Mouse (Mus musculus): ENCODE results near the gene 6030468B19Rik.
"Not testable (repeated sequence)": the region's sequence is repeated elsewhere in the genome, so short reads cannot be mapped to it uniquely, and the experiment has no call there.

The 6030468B19Rik gene

DNA sequence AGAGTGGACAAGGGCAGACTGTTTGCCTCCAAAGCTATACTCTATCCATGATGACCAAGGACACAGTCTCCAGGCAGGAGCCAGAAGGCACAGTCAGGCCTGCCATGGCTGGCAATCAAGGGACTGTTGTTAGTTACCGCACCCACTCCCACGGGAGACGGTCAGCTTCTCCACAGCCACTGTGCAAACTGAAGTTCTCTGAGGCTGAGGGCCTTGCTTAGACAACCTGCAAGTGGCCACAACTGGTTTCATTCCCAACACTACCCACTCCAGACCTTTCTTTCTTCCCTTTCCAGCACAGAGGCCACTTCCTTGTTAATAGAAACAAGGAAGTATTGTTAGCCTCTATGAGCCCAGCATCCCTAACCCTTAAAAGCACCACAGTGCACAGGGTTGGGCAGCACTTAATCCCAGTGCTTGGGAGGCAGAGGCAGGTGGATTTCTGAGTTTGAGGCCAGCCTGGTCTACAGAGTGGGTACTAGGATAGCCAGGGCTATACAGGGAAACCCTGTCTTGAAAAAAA is 5.8 kb downstream of the 6030468B19Rik start:
- DNase-seq (ENCODE audit: low read depth, low spot score): no peak

DNA sequence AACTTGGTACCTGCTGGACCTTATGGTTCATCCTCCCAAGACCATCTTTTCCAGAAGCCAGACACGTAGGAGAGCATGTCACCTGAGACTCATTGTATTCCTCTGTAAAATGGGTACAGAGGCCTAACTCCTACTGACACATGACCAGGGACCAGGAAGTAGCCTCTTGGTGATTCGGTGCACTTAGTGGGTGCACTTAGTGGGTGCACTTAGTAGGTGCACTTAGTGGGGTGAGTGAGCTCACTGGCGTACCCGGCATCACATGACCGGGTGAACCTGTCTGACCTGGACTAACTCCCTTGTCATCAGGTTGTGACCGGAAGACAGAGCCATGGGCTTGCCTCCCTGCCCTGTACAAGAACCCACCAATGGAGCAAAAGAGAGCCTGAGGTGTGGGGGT is 9.3 kb downstream of the 6030468B19Rik start:
- DNase-seq (ENCODE audit: low read depth, low spot score): no peak

DNA sequence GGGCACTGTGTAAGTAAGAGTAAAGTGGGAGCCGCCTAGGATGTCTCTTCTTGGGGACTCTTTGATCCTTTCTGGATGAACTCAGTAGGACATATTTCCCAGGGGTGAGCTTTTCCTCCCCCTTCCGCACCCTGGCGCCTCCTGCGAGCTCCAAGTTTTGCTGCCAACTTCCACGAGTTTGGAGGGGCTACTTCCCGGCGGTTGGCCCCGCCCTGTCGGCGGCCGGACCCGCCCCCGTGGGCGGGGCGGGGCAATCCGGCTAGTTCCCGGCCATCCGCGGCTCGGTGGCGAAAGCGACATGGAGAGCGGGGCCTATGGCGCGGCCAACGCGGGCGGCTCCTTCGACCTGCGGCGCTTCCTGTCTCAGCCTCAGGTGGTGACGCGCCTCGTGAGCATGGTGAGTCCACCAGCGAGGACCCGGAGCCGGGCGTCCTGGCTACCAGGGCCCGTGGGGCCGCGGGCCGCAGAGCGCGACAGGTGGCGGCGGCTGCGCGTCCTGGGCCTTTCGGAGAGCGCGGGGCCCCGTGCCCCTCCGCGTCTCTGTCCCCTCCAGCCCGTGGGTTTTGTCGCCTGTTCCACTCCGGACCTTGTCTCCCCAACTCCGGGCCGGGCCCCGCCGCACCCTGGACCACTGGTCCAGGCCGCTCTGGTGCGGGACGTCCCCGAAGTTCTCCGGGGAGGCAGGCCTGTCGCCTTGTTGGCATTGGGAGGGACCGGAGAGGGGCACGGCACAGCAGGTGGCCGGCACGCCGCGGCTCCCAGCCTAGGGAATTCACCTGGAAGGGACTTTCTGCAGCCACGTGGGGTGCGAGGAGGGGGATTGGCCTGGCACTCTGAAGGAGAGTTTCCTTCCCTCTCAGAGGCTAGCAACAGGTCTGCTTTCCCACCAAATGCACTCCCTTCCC is 12.2 kb downstream of the 6030468B19Rik start, which contains the start of the genes Gm20708 and Syngr2:
TSS of gene Gm20708 (plus strand) at position 262 of the 905 bp plus-strand sequence.
TSS of gene Syngr2 (plus strand) at position 262 of the 905 bp plus-strand sequence.
- no peak for DNase-seq (ENCODE audit: low read depth, low spot score)

DNA sequence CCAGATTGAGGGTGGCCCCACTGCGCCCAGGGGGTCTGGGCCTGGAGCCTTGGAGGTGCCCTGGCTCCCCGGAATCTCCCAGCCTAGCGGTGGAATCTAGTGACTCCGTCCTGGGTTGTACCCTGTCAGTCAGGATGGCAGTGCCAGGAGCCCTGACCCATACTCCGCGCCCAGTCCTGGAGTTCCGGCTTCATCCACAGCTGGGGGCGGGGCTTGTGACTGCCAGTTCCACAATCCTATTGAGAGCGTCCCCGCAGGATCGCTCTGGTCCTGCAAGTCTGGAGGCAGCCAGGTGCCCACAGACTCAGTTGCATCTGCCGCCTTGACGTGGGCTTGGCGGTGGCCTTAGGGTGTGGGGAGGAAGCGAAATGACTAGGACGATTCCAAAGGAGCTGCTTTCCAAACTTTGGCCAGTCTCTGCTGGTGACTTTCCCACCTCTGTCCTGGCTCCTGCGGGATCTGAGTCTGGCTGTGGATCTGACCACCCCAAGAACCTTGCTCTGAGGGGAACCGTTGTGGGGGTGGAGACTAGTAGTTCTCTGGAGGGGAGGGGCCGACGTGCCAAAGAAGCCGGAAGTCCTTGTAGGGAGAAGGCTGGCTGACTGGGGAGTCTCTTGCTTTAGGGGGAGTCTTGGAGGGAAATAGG is 13.1 kb downstream of the 6030468B19Rik start:
- no peak for DNase-seq (ENCODE audit: low read depth, low spot score)

DNA sequence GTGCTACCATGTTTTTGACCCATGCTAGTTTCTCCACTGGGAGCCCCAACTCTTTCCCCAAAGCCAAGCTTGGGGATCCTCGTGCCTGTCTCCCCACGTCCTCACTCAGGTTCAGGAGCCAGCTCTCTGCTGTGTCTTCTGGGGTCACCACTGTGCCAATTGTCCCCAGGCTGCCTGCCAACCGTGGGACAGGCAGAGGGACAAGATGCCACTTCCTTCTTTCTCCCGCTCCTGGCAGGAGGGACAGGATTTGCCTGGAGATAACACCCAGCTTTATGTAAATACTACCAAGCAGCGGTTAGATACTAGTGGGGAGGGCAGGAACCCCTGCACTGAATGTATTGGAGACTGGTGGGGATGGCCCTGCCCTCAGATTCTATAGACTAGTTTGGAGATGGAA is 16.4 kb downstream of the 6030468B19Rik start:
- no peak for DNase-seq (ENCODE audit: low read depth, low spot score)

DNA sequence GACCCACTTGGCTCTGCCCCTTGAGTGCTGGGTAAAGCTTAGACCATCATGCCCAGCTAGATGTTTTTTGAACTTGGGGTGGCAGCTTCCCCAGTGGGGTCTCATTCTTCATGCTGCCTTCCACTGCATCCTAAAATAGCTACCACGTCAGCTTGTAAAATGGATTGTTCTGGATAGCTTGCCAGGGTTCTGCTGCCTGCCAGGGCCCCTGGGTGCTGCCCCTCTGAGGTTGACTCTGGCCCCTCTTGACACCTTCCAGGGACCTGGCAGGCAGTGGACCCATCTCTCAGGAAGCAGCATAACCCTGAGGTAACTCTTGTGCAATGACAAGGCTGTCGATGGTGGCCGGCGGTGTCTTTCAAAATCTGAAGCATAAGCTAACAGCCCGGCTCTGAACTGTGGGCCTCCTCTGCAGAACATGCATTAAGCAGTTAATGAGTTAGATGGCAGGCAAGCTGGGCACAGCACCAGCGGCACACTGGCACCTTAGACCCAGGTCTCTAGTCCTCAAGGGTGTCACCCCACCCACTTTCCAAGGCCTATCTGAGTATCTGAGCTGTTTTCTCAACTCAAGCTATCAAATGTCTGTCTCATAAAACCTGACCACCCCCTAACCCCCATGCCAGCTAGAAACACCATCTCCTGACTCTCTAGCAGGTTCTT is 17.4 kb downstream of the 6030468B19Rik start:
- DNase-seq (ENCODE audit: low read depth, low spot score): no peak

DNA sequence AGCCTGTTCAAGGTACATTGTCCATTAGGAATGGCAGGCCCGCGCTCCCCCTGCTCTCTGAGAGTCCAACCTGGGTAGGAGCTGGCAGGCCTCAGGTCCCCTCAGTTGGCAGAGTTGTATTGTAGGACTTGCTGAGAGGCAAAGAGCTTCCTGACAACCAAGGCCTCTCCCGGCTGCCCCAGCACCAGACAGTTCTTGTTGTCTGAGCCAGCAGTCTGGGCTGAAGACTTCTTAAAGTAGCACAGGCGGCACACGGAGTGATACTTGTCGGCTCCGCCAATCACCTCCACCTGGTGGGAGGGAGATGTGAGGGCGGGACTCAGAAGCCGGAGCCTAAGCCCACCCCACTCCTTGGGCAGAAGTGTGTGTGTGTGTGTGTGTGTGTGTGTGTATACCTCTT is 18.4 kb downstream of the 6030468B19Rik start:
- not testable (repeated sequence) for DNase-seq (ENCODE audit: low read depth, low spot score)

DNA sequence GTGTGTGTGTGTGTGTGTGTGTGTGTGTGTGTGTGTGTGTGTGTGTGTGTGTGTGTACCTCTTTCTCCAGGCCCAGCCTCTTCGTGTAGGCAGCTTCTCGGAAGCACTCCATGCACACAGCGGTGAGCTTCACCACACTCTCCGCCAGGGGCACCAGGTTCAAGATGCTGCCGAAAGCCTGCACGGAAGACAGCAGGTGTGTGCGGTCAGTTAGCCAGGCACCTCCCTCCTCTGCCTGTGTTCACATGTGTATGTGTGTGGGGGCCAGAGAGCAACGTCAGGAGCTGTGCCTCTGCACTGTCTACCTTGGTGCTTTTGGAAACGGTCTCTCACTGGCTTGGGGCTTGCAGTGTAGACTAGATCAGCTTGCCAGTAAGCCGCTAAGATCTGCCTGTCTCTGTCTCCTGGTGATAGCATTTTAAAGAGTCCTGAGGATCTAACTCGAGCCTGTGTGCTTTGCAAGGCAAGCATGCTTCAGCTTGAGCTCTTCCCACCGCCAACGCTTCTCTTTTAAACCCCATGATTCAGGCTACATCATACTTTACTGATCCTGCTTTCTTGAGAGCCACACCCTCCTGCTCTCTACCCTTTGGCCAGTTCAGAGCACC is 19.0 kb downstream of the 6030468B19Rik start:
- no peak for DNase-seq (ENCODE audit: low read depth, low spot score)

DNA sequence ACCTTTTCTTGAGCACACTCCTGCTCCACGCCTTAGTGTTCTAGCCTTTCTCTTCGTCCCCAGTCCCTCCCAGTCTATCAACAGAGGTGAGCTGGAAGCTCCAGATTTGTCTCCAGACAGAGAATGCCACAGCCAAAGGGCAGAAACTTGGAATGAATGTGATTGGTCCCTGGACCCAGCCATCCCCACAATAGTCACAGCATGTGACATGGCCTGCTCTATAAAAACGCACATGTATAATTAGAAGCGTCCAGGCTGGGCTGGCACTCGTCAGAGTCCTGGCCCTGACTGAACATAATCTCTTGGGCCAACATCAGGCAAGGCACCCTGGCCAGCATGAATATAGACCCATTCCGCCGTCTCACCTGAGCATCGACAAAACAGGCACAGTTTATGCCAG is 21.6 kb downstream of the 6030468B19Rik start:
- no peak for DNase-seq (ENCODE audit: low read depth, low spot score)

DNA sequence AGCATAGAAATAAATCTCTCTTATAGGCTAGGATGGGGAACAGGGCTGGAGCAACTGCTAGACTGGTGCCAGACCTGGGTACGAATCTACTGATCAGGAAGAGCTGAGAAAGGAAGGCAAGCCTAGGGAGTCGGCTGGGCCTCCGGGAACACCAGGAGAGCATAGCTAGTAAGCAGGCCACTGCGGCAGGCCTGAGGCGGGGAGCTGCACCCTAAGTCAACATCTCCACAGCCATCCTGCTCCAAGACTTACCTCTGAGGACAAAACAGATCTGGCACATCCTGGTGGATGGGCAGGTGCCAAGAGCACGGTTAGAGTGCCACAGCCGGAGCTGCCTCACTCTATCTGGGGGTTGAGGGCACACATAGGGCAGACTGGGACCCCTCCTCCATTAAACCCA is 22.7 kb downstream of the 6030468B19Rik start:
- DNase-seq (ENCODE audit: low read depth, low spot score): no peak

DNA sequence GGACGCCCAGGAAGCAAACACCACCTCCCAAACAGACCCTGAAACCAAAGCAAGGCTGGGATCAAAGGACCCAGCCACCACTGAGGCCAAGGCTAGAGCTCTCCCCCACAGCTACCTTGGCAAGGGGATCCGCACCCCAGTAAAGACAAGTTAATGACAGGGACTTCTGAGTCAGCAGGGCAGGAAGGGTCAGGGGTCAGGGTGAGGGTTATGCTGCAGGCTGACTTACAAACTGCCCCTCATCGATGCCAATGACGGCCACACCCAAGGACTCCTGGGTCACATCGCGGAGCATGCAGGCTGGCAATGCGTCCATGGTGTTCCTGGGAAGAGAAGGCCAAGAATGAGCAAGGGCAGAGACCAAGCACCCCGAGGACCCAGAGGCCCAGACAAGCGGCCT is 24.4 kb downstream of the 6030468B19Rik start:
- DNase-seq (ENCODE audit: low read depth, low spot score): no peak

DNA sequence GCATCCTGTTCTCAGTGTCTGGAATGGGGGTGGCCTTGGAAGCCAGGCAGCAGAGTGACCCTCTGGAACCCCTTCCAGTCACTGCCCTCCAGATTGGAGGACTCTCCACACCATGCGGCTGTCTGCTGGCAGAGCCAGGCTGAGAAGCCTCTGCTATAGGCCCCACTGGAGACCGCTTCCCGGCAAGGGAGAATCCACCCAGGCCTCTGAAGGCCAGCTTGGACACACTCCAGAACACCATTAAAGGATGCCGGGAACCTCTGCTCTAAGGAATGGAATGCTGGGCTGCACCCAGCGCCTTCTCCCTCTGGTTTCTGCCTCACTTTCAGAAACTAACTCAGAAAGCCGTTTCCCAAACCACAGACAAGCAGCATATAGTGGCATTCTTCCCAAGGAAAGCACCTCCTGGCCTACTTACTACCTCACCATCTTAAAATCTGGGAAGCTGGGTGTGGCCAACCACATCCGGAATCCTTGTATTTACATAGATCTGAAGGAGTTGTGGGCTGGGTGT is 25.3 kb downstream of the 6030468B19Rik start:
- DNase-seq (ENCODE audit: low read depth, low spot score): no peak

DNA sequence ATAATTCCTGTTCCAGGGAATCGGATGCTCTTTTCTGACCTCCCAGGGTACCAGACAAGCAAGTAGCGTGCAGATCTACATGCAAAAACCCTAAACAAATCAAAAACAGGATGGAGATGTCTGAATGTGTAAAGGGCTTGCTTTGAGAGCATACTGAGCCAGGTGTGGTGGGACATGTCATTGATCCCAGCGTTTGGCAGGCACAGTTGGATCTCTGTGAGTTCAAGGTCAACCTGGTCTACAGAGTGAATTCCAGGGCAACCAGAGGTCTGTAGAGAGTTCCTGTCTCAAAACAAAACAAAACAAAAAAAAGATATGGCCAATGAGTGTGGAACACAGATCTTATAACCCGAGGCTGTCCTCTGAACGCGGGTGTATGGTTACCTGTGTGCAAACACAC is 26.0 kb downstream of the 6030468B19Rik start:
- DNase-seq (ENCODE audit: low read depth, low spot score): no peak

DNA sequence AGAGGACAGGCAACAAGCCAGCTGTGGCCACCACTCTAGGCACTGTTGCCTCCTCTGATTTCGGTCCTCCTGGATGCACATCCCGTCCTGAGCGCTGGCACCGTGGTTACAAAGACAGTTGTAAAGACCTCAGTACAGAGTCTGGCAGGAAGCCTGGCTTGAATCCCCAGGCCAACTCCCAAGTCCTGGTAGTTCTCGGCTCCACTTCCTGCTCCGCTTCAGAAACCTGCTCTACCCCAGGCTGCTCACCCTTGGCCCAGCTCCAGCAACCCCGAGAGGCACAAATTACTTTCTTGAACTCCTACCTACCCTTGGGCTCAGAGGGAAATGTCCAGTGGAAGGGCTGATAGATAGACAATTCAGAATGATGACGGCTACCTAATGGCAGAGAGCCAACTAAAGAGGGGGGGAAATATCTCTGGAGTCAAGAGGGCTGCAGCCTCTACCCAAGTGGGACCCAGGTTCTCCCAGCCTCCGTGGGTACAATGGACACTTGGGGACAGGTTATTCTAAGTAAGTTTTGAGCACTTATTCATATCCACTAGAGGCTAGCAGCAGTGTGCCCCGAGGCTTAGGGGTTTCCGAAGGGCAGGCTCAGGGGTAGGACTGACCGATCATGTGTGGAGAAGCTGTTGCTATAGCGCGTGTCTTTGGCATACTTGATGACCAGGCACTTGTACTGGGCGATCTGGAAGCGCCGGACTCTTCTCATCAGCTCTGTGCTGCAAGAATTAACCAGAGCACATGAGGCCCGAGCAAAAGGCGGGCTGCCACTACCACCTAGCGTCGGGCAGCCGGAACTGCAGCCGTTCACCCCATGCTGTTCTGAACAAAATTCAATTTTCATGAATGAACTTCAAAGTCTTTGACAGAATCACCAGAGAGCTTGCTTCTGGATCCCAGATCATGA is 26.9 kb downstream of the 6030468B19Rik start:
- no peak for DNase-seq (ENCODE audit: low read depth, low spot score)

DNA sequence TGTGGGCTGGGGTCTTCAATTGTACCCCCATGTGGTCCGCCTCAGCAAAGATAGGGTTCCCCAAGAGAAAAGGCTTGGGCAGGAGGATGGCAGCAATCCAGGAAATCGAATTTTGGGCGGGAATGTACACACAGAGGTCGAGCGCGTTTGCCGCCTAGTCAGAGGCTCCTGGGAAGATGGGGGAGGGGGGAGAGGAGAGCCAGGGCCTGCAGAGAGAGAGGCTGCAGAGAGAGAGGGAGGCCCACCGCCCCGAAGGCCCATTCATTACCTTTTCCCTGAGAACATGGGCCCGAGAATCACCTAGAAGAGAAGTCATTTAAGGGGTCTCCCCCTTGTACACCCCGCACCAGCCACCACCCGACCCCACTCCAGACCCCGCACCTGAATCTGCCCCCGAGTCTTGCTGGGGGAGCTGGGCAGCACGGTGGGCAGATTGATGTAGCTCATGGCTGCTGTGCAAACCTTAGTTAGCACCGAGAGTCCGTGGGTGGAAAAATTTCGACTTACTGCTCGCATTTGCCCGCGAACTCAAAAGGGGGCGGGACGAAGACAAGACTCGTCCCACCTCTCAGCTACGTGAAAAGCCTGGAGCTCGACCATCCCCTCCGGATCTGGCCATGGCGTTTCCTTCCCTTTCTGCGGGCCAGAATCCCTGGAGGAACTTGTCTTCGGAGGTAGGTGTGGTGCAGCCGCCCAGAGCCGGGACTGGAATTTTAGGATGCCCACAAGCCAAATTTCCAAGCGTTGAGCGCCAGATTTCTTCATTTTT is 28.1 kb downstream of the 6030468B19Rik start, which contains the start of the genes Afmid and Tk1:
TSS of gene Afmid (plus strand) at position 592 of the 769 bp plus-strand sequence.
TSS of gene Tk1 (minus strand) at position 760 of the 769 bp plus-strand sequence.
- DNase-seq (ENCODE audit: low read depth, low spot score): no peak

DNA sequence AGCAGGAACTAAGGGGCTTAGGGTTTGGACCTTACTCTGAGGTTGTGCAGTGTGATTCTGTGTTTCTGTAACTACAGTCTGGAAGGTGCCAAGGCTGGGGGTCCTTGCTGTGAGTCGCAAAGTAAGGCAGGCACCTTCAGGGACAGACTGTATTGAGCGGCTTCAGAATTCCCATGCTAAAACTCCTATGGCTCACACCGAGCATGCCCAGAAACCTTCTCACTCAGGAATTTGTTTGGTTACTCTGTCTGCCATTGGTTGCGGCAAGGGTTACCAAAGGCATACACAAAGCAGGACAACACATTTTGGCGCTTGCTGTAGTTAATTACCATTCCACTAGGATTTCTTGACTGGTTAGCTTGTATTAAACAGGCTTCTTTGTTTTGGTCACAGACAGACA is 28.7 kb downstream of the 6030468B19Rik start:
- no peak for DNase-seq (ENCODE audit: low read depth, low spot score)

DNA sequence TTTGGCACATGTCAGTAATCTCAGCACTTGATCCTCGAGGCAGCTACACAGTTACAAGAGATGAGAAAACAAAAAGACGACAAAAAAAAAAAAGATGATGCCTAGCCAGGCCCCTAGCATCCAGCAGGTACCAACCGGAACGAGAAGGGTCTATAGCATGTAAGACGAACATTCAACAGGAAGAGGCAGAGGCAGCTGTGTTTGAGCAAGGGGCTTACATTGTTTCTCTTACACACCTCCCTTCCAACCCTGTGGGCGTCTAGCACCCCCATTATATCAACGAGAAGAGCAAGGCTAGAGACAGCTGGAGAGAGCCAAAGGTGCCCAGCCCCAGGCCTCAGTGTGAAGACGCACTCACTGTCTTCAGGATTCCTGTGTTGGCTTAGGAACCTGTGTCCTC is 29.5 kb downstream of the 6030468B19Rik start:
- DNase-seq (ENCODE audit: low read depth, low spot score): no peak

DNA sequence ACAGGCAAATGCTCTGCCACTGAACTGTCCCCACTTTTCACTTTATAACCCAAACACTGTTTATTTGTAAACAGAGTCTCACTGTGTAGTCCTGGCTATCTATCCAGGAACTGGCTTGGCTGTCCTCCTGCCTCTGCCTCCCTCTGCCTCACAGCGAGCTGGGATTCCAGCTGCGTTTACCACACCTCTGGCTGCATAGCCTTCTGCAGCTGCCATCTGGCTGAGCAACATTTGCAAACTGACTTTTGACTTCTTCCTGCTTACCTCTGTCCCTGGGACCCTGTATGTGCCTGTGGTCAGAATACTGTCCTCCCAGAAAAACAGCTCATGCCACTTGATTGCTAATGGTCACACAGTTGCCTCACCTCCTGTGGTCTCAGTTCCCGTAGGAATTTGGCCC is 29.9 kb downstream of the 6030468B19Rik start:
- no peak for DNase-seq (ENCODE audit: low read depth, low spot score)

DNA sequence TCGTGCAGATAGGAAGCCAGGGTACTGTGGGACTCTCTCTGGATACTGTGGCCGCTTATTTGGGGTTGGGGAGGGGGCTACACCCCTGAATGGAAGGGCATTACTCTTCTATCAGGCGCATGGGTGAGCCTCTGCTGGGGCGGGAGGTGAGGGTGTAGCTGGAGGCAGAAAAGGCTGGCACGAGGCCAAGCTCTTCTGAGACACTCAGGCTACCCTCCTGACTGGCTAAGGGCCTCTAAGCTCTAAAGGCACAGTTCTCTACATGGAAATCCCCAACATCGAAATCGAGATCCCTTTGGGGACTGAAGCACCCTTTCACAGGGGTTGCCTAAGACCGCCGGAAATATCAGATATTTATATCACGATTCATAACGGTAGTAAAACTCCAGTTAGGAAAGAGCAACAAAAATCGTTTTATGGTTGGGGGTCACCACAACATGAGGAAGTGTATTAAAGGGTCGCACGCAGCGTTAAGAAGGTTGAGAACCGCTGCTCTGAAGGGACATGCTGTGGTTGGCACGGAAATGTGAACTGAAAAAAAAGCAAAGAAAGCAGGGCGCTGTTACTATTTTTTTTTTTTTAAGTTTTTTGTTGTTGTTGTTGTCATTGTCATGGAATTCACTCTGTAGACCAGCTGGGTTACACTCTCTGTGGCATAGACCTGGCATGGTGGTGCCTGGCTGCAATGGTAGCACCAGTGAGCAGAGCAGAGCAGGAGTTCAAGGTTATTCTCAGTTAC is 30.9 kb downstream of the 6030468B19Rik start:
- DNase-seq (ENCODE audit: low read depth, low spot score): no peak
